Mouse (Mus musculus) left cerebral cortex, adult 9 months (tissue): ENCODE data around the gene Slc35b3.

Experiments
- DNase-seq, 2 experiments: peaks; one replicate each; pipeline ENCODE4 v3.0.0; 2022; ENCODE audit warnings: low spot score in 2 of 2

The Slc35b3 gene

GRCm38 (mm10) chr13:38938433-38938832 is 22.2 kb downstream of the Slc35b3 start:
- DNase-seq: no peak

DNA sequence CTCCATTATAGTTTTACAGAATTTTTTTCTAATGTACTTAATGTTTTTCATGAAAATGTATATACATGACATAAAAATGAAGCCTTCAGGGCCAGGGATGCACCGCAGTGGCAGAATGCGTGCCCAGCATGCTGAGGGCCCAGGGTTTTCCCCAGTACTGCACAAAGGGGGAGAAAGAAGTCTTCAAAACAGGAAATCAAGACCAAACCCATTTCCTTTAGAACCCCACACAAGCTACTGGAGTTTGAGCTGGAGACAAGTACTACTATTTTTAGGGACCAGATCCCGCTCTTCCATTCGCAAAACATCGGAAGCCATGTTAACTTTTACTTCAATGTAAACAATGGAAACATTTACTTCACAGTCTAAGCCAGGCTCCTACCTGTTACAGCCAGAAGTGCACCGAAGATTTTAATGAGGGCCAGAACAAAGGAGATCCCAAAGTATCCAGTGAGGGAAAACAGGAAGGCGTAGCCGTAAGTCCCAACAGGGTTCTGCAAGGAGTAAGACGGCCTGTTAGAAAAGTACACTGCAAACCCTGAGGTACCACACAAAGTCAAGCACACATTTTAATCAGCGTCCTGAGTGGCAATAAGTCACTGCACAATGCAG is 23.7 kb downstream of the Slc35b3 start:
- no peak for DNase-seq

DNA sequence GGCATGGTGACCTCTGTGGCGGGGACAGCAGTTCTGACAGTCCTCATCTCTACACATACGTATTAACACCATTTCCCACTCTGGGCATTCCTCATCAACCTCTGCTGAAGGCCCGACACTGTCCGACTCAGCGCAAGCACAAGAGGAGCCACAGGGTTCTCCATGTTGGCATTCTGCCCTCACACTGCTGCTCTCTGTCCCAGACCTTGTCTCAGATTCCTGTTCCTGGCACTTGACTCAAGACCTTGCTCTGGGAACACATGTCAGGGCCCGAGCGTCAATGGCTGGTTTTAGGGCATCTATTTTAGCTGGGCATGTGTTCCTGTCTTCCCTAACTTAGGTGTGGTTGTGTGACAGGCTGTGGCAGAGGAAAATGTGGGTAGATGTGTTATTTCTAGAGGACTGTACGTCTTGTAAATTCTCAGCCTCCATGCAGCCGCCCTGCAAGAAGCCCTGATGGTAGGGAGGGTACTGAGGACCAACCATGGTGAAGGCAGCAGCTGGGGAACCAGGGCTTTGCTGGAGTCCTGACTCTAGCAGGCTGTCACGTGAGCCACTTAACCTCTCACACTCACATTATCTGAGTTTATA is 24.7 kb downstream of the Slc35b3 start:
- no peak for DNase-seq

GRCm38 (mm10) chr13:38929843-38930578 is 30.7 kb downstream of the Slc35b3 start:
- DNase-seq: no peak

- DNase-seq: no peak
Observed at GRCm38 (mm10) chr13:38922676-38923075, 38.0 kb downstream of the Slc35b3 start.

DNA sequence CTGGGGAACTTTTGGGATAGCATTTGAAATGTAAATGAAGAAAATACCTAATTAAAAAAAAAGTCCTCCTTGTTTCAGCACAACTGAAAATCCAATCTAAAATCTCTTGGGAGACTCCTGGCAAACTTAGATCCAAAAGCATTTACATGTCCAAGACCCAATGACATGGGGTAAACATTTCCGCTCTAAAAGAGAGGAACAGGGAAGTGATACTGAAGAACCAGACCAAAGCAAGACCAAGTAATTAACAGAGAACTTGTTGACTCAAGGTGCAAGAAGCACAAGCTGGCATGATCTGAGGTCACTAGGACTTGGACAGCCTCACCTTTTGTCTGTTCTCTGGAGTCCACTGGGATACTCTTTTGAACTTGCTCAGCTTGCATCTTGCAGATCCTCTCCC is 39.4 kb downstream of the Slc35b3 start:
- no peak for DNase-seq

DNA sequence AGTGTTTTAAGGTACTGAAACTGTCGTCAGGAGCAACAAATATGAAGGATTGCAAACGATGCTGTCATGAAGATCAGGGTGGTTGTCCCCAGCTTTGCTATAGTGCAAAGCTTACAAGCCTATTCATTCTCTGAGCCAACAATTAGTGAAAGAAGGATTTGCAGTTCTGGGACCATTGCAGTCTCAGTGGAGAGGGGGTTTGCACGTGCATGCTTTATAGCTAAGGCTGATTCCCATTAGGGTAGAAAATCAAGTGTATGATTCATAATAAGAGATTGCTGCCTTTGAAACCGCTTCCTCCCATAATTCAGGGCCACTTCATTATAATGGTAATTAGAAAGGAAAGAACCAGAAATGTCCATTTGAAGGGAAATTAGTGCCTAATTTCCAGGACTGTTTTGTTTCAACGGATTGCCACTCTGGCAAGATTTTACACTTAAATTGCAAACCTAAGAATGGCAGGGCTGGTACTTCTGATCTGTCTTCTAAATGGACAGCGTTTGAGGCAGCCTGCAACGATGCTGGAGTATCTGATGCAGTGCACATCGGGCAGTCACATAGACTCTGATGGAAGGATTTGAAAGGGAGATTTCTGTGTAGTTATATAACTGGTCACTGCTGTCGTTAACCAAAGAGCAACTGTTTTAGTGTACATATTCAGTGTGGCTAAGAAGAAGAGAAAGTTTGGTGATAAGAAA is 42.3 kb downstream of the Slc35b3 start:
- no peak for DNase-seq

DNA sequence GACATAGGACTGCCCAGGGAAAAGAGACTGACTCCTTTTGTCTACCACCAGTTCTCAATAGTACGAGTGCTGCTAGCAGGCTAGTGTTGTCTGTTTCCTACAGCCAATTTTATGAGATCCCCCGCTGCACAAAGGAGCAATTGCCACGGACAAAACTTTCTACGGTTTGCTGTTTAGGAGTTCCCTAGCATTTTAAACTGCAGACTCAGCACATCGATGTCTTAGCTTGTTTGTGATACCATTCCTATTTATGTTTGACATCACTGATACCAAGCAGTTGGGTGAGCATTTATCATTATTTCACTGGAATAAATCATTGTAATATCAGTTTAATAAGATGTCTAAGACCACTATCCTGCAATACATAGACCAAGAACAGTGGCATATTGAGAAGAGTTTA is 43.1 kb downstream of the Slc35b3 start:
- DNase-seq: no peak

- DNase-seq: no peak
Observed at GRCm38 (mm10) chr13:38914771-38915170, 45.9 kb downstream of the Slc35b3 start.

DNA sequence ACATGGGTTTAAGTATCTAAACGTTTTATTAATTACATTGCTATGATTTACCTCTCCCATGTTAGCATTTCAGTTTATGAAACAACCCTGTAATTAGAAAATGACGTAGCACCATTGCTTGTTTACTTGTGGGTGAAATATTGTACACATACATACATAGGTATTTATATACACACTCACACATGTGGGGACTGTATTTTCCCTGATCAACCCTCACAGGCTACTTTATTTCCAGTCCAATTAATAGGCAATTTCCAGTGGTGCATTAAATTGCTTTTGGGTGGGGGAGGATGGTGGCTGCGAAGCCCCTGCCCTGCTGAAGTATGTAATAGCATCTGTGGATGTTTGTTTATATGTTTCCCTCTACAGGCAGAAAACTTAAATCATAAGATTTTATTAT is 68.3 kb downstream of the Slc35b3 start:
- DNase-seq: no peak
